Mouse (Mus musculus) erythroblast, embryonic 14.5 days (primary cell): ENCODE results near the gene Selenow.

Experiments used
- GATA1 ChIP-seq: IDR thresholded peaks from 2 replicates; pipeline ENCODE4 v1.6.1; 2012; ENCODE audit warnings: low read length, inconsistent platforms, mixed read lengths
- TAL1 ChIP-seq: IDR thresholded peaks from 3 replicates; pipeline ENCODE4 v1.6.1; 2012; ENCODE audit warnings: low read length, inconsistent platforms, mixed read lengths

DNA sequence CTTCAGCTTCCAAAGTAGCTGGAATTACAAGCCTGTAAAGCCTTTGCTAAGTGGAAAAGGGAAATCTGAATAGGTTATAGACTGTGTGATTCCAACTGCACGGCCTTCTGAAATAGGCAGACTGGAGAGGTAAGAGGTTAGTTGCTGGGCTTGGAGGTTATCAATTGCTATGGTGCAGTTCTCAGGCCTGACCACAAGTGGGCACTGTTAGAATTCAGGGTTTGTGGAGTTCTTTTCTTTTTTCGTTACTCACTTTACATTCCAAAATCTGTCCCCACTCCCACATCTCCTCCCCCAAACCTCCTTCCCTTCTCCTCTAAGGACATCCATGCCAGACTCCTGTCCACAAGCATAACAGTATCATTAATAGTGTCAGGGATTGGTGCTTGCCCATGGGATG is 8.0 kb downstream of the Selenow start:
- TF ChIP-seq TAL1 (no peak), GATA1 (no peak)
